Mouse (Mus musculus) lung, postnatal 36 days (tissue): ENCODE data around the gene Mllt10.

Experiments
- DNase-seq: peaks from one replicate; pipeline ENCODE4 v3.0.0; 2022; ENCODE audit warnings: mixed read lengths

Gene Mllt10

DNA sequence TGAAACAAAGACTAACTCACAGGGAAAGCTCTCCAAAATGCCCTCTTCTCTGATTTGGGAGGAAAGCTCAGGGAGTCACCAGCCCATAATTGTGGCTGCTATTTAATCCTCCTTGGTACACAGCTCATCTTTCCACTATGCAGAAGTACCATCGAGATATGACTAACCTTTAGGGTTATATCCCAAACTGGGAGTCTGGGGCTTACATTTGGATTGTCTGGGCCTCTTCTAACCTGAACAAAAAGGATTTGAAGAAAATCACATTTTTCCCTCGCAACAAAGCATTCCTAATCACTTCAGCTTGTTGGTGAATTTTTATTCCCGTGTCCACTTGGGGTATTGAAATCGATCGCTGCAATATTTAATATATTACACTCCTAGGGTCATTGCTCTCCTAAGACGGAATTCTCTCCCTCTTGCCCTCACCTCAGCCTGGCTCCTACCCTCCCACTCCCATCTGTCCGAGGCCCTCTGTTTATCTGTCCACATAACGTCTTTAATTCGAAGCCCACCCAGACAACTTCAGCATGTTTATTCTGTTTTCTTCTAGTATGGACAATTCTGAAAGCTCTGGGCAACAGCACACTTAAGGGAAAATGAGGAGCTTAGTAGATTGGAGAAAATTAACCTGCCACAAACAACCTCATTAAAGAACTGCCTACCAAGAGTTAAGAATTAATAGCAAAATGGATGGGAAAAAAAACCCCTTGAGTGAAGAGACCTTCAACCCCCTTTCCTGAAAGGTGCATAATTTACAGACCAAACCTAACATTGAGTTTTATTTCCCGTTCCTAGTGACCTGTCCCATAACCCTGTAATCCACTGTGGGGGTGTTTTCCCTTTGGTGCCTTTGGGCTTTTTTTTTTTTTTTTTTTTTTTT, 20.4 kb upstream of the Mllt10 start:
- DNase-seq, result no peak

DNA sequence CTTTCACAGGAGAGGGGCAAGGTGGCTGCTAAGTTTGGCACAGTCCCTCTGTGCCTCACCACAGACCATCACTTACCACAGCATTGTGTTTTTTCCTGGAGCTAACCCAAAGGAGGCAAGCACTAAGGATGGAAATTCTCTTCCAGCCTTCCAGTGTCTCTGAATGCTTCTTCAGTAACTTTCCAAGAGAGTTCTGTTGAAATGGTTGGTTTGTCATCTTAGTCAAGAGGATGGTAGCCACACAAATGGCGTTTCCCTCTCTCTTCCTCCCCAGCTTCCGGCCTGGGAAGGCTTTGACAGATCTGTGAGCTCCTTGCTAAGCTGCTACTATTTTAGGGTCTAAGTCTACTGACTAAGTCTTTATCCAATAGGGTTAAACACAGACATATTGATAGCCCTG, 17.5 kb upstream of the Mllt10 start, which contains the start of gene A930004D18Rik:
Gene A930004D18Rik (minus strand): TSS at position 247 of the 400 bp plus-strand sequence.
- DNase-seq, result no peak

DNA sequence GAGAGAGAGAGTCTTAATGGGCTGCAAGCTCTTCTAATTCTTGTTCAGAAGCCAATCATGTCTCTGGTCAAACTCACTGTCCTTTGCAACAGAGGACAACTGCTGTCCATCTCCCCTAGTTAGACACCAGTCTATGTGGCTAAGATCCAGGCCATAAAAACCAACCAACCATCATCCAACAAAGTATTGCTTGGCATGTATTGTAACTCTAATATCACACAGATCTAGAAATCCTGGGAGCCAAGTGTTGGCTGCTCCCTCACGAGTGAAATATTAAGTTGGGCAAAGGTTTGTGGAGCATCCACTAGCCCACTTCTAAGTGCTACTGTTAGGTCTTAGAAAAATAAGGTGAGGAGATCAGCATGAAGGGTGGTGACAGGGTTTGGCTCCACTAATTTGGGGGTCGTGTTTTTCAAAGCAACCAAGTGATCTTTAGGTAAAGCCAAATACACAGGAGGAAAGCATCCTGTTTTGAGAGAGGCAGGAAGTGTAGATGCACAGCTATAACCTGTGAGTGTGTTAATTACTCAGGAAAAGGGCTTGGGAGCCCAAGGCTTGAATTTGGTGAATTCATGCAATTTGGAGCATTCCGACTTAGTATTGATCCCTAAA, 16.8 kb upstream of the Mllt10 start:
- DNase-seq, result no peak

DNA sequence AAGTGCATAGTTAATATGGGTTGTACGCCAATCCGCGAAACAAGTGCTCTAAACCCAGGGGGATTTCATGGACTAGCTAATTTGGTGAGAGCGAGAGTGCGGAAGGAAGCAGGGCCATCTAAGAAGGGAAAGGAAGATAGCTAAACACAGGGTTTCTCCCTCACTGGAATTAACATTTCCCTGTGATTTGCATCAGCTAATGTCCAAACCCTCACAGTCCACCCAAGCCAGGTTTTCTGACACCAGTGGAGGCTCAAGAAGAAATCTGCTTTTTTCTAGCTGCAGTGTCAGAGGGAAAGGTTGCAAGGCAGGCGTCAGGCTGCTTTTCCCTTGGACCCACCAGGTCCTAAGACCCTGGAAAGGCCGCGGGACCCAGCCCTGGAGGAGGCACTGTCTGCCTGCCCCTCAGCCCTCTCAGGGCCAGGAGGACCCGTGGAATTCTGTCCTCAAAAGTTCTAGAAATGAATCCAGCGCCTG, 16.1 kb upstream of the Mllt10 start:
- DNase-seq, result no peak

DNA sequence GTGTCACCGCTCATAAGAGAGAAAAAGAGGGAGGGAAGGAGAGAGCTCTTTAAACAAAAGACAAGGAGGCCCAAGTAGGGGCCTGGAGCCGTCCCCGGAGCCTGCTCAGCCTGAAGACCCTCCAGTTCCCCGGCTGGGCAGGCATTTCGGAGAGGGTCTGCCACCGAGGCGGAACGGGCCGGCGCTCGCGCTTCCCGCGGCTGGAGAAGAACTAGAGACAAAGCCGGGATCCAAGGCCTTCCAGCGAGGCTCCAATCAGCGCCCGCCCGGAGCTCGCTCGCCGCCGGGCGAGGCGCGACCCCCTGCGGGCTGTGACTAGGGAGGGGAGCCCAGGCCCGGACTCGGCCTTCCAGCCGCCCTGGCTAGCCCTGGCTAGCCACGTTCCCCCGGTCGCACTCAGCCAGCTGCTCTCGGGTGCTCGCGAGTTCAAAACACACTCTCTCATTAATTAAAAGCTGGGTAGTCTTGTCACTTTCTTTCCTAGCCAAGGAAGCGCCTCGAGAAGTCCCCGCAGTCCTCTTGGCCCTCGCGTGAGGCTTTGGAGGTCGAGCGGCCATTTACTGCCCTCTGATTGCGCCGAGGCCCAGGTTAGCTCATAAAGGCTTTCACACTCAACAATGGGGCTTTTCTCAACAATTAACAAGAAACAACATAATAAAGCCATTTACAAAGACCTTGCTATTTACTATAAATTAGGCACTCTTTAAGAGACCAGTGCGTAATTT, 15.3 kb upstream of the Mllt10 start:
- DNase-seq, result no peak

DNA sequence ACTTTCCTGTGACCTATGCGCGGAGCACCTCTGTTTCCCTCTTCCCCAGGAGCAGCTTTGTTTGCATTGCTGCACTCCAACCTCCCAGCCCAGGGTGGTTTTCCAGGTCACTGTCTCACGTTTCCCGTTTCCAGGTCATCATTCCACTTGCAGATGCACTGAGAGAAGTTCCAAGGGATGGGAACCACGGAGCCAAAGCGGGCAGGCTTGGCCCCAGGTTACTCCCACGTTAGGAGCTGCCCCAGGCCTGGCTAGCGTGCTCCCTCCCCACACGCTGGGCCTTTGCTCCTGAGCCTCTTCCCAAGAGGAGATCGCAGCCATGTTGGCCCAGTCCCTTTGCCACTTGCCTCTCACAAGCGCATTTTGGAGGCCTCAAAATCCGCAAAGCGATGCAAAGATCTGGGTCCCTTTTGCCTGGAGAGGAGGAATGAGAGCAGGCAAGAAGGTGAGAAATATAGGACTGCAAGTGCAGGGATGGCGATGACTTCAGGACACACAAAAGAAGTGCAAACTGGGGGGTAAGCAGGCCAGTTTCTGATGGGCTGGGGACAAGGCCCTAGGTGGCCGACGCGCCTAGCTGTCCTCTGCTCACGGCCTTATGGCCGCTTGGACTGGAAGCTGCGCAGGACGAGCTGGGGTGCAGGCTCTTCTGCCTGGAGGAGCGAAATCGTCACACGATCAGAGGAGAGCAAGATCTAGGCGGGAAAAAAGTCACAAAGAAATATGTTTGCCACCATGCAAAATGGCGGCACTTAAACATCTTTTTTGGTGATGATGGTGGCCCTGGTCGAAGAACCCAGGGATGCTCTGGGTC, 14.5 kb upstream of the Mllt10 start:
- DNase-seq, result no peak

DNA sequence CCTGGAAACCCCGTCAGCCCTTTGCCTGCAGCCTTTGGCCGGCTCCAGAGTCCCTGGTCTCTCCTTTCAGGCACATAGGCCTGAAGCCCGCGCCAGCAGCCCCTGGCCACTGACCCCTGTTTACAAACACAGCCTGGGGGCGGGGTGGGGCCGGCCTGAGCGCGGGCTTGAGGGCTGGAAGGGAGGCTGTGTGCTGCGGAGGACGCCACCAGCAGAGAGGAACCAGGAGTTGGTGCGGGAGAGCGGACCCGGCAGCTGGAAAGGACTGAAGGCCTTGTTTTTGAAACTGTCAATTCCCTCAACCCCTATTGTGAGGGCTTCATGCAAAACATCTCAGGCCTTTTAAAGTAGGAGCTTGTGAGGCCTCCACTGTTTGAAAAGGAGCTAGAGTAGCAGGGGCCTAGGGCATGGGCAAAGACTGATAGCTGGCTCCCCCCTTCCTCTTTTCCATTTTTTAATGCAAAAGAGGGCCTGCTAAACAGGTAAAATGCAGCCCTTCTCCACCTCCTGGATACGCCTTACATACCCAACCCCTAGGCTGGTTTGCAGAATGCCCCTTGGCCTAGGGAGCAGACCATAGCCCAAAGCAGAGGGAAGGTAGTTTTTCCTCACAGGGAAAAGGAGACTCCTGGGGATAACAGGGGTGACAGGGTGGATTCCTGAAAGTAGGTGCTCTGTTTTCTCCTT, 13.7 kb upstream of the Mllt10 start:
- no peak for DNase-seq

DNA sequence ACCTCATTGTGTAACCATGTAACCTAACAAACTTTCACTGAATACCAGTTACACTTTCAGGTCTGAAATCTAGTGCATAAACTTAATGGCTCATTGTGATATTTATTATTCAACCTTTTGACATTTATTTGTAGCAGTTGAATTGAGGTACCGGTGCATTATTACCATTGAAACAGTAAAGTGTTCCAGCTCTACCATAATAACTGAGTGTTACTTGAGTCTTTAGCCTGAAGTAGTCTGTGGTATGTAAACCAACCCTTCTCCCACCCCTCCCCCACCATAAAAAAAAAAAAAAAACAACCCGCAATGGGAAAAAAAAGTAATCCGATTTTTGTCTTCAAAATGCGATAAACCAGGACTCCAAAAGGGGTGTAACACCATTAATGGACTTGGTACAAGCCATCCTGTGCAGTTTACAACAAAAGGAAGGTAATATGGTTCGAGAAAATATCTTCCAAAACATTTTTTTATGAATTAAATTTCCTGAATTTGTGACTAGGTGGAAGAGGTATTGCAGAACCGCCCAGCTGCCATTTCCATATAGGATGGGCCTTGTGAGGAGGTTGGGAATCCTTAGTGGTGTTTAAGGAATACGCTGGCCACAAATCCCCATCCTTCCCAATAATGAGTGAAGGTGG, 9.8 kb upstream of the Mllt10 start:
- DNase-seq, result no peak

DNA sequence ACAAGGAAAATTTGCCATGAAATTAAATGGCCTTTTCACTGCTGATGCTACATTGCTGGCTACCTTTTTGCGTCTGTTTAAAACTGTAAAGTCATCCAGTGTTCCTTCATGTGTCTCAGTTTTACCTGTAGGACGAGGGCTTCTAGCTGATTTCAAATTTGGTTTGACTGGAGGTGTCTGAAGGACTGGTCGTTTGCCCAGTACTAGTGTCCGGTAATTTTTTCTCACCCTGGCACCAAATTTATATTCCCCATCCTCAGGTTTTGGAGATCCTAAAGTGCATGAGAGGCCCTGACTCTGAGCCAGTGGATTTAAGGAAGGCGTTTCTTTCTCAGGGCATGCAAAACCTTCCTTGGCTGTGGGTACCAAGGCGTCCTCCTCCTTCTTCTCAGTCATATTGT, 9.3 kb upstream of the Mllt10 start:
- DNase-seq, result no peak

DNA sequence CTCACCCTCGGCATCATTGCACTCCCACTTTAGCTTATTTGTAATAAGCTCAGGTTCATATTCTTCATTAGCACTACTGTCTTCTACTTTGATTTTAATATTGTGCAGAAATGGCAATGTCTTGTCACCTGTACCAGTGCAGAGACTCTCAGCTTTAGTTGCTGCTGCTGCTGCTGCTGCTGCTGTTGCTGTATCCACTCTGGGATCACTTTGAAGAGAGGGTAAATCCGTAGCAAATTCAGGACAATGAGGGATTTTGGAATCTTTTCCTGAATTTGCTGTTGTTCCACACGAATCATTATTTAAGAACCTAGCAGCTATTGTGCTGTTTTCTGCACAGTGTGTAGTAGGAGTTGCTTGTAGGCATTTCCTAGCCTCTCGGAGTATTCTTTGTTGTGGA, 8.9 kb upstream of the Mllt10 start:
- DNase-seq, result no peak

DNA sequence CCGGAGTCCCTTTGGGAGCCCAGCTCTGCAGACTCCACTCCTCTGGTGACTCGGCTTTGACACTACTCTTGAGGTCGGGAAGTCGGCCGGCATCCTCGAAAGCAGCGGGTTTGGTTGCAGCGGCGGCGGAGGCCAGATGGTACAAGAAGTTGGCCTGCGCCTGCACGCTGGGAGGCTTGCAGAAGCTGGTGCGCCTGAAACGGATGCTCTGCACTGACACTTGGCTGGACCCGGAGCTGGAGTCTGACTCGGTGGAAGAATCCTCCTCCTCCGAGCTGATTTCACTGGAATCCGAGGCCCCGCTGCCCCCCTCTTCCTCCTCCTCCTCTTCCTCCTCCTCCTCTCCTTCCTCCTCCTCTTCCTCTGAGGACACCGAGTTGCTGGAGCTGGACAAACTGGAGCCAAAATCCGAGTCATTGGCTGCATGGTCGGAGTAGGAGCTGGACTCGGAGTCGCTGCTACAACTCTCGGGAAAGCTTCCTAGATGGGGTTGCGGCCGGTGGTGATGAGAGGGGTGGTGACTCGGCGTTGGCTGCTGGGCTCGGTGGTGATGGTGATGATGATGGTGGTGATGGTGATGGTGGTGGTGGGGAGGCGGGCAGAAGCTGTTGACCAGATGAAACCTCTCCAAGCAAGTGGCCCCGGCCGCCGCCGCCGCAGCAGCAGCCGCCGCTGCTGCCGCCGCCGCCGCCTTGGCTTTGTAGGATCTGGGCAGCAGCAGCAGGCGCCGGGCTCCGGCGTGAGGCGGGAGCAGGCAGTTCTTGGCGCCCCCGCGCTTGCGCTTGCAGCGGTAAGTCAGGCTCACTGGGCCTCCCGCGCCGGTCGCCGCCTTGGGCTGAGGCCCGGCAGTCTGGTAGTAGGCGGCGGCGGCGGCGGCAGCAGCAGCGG, 8.0 kb upstream of the Mllt10 start:
- DNase-seq, result peak; percentile 70

DNA sequence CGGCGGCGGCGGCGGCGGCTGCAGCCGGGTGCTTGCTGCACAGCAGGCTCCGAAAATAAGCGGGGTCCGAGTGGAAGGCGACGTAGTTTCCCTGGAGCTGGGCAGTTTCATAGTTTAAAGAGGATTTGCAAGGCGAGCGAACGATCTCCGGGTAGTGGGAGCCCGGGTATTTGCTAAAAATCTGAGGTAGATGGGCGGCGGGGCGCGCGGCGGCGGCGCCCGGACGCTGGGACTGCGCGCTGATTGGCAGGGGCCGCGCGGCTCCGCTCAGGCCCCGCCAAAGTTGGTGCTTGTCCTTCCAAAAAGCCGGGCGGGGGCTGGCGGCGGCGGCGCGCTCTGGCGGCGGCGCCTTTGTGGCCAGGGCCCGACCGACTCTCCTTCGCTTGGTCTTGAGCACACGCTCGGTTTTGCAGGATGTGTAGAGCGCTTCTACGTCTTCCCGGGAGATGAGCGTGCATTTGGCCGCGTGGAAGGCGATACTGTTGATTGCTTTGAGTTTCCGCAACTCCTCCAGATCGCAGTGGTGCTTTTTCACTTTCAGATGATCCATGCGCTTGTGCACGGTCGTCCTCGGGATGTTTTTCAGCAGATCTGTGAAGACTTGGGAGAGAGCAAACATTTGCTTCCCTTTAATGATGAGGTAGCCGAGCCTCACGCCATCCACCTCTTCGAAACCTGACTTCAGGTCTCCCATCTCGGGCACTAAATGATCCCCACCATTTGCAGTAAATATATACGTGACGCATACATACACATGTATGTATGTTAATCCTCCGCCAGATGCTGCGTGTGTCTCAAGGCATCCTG, 7.2 kb upstream of the Mllt10 start:
- peak; percentile 80 for DNase-seq

DNA sequence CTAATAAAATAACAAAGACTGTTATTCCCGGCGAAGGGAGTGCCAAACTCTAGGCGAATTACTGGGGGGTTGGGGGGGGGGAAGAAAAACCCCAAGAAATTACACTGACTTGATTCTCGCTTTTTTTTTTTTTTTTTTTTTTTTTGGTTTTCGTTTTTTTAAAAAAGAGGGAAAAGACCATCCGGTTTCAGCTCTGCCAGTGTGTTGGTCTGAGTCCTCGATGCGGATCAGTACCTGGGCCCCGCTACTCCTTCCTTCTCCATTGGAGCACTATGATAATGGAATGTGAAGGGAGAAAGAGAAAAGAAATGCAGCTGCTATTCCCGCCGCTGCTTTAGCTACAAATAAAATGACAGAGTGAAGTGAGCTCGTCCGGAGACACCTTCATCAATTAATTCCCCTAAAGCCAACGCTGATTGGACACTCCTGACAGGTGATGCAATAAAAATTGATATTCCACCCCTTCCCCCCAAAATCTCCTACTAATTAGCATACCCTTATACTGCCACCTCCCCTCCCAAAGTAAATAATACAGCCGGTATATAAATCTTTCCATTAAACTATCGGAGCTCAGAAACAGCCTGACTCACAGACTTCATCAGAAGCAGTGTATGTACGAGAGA, 6.5 kb upstream of the Mllt10 start, which contains the start of gene Skida1:
Gene Skida1 (minus strand): TSS at position 599 of the 623 bp plus-strand sequence.
- DNase-seq, result no peak

DNA sequence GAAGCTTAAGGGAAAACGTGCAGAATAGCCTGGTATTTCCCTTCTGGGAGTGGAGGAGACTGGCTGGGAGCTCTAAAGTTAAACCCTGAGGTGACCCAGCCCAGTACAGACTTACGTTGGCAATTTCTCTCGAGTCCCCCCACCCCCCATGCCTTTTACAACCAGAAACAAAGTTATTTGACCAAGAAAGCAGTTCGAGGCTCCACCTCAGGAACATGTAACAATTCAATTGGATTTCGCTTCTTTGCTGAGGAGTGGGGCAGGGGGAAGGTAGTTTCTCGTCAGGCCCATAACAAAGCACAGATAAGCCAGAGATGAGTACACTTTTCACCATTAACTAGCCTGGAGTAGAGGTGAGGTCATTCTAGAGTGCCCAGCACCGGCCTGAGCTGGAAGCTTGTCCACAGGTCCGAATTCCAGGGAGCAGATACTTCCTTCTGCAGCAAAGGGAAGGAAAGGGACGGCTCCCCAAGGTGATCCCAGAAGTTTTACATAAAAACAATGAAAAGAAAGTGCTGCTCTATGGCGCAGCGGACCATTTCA, 5.7 kb upstream of the Mllt10 start:
- DNase-seq, result no peak

DNA sequence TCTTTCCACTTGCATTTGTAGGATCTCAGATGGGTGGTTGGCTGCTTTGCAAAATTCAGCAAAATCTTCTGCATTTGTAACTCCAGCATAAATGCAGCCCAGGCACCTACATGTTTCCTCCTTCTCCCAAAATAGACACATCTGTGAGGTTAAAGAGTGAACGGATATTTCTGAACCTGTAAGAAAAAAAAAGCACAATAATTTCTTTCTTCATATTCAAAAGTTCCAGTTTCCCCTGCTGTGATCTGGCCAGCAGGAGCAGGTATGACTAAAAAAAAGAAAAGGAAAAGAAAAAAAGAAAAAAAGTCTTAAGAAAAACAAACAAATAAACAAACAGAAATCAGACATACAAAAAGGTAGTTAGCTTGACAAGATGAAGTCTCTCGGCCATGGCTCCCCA, 5.0 kb upstream of the Mllt10 start:
- DNase-seq, result no peak

DNA sequence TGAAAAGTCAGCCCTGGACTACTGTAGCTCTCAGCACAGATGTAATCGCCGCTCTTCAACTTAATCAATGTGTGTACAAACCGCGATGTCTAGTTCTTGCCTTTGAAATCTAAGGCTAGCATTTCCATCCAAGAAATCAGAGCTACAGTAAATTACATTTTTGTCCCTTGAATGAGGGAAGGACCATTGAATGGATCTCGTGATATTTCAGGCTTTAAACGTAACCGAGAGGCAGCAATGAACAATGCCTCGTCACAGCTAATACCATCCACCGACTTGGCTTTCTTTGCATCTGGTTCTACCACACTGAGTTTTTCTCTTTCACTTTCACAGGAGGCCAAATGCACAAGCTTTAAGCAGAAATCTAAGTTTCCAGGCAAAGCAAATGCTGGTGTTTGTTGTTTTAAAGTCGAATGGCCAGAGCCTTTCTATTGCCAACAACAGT, 4.5 kb upstream of the Mllt10 start:
- no peak for DNase-seq

DNA sequence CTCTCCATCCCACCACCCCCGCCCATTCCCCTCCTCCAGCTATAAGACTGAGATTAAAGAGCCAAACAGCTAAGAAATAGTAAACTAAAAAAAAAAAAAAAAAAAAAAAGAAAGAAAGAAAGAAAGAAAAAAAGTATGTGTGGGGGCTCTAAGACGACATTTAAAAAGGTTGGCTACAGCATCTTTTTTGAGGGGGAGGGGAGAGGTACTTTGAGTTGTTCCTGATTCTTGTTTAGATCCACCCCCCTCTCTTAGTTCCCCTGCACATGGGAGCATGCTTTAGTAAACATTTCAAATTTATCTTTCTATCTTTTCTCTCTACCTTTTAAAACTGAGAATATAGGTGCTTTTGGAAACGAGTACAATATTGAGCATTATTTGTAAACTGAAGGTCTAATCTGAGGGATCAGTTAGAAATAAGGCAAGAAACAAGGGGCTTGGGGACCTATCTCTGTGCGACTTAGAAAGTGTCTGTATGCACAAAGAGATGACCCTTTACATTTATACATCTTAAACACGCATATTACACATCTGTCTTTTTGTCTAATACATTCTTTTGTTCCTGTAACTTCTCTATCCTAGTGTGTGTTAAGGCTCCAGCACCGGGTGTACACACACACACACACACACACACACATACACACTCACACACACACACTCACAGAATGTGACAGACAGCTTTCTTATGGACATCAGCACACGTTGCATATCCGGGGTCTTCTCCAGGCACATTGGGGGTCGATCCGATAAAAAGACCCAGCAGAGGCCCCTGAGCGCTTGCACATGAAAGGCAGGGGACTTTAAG, 3.8 kb upstream of the Mllt10 start:
- no peak for DNase-seq

DNA sequence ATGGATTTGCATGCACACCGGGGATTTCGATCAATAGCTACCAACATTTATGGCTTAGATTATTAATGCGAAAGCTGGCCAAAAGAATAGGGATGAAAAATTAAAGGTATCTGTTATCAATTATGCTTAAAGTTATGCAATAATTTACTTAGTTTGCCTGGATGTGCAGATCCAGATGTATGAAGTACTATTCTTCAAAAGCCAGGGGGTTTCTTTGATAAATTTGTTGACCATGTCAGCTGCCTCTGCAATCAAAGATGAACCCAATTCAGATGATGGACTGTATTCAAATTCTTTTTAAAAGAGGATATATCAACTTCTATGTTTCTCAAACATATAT, 3.2 kb upstream of the Mllt10 start:
- DNase-seq, result no peak
